Mouse (Mus musculus) lung, postnatal 0 days (tissue): ENCODE measurements at regions not wholly inside any gene's neighbourhood (a gene's known extent, or its start where the extent isn't known, plus 50 kb on each side); places are given as distances from the start of the nearest gene placed in this dataset.

Experiments
- CTCF ChIP-seq: IDR thresholded peaks from 2 replicates; pipeline ENCODE4 v1.5.1; 2016; ENCODE audit warnings: antibody characterized with exemption, mild to moderate bottlenecking
- EP300 ChIP-seq: IDR thresholded peaks from 2 replicates; pipeline ENCODE4 v1.6.1; 2016; ENCODE audit warnings: antibody characterized with exemption, mild to moderate bottlenecking, control low read depth

- no peak for TF ChIP-seq CTCF
- no peak for TF ChIP-seq EP300
These were observed 181.8 kb downstream of the Trim29 start for GRCm38 (mm10) chr9:43492236-43493000.
